Comparison of ENCODE assay signal across 10 mouse cellular contexts in genomic region chr10:80331636-80332524, GRCm38 (mm10). TPM values are rescaled to one million over a fixed set of nuclear protein-coding genes. Genes with fewer than 3 reads are reported as not detected.
A peak's percentile ranks its signal among the peaks of the same experiment; 100 is the strongest.
DNase-seq lines count a peak whose midpoint lies in the region; ATAC-seq lines count a peak whose summit lies in the region.
"Had no signal": no experiment of that assay in that cellular context is flagged by ENCODE, and none has a peak within 500 bp of the region (broad histone marks: within the 10 kb centered on the region; RNA-seq: fewer than 3 reads in every experiment).

No protein-coding gene starts in this region.

- no peak overlapping the region for H3K9ac ChIP-seq in lung, embryonic 15.5 days

- peak; percentile 79 for DNase-seq in cerebellum, adult 11-12 months
- DNase-seq in cerebellum, adult 11 months, result no peak
- DNase-seq in lung, postnatal 4 days, result no peak
- no peak for DNase-seq in layer of hippocampus, postnatal 25 days (ENCODE audit: extremely low spot score in 1 of 2, low spot score in 1 of 2)
- DNase-seq in frontal cortex, adult 2 months (ENCODE audit: extremely low spot score in 1 of 2, low spot score in 1 of 2), result no peak
- DNase-seq: gastrocnemius, postnatal 10 days had no signal

- peak overlapping the region; percentile 98 for H3K4me2 ChIP-seq in lung, embryonic 15.5 days

- peaks cover 30% of the 10 kb centered on the region for H3K4me1 ChIP-seq in lung, embryonic 15.5 days
- peaks cover 82% of the 10 kb centered on the region for H3K4me1 ChIP-seq in megakaryocyte, embryonic 14.5 days

- no peaks in the 10 kb centered on the region for H3K36me3 ChIP-seq in lung, embryonic 15.5 days
- H3K36me3 ChIP-seq in megakaryocyte, embryonic 14.5 days (replicated peaks; ENCODE audit: low read length), result peaks cover 25% of the 10 kb centered on the region

- 45% methylated on average over 10 of the region's 10 CpGs for WGBS in lung, embryonic 15.5 days

- H3K27ac ChIP-seq in lung, embryonic 15.5 days, result peak overlapping the region; percentile 43

- peaks cover 14% of the 10 kb centered on the region; the same call in 1 of the 2 replicates for H3K27me3 ChIP-seq in lung, embryonic 15.5 days
- H3K27me3 ChIP-seq in megakaryocyte, embryonic 14.5 days (replicated peaks), result peaks cover 47% of the 10 kb centered on the region

- ATAC-seq in lung, embryonic 15.5 days (ENCODE audit: borderline replicate concordance, extremely low read depth, low FRiP score, low TSS enrichment), result no peak
- peak; percentile 78 for ATAC-seq in erythroblast, adult 5-6 weeks (replicated peaks; ENCODE audit: low FRiP score, poor library complexity, severe bottlenecking)
- ATAC-seq: hindbrain, embryonic 16.5 days had no signal

- H3K9me3 ChIP-seq in lung, embryonic 15.5 days, result no peaks in the 10 kb centered on the region
- no peaks in the 10 kb centered on the region for H3K9me3 ChIP-seq in megakaryocyte, embryonic 14.5 days

- H3K4me3 ChIP-seq in lung, embryonic 15.5 days, result no peak overlapping the region
- peak overlapping the region; percentile 40 for H3K4me3 ChIP-seq in megakaryocyte, embryonic 14.5 days (replicated peaks)

RNA-seq across cellular contexts. Expression of gene Reep6, which starts 2.1 kb away (rescaled TPM):
- 13.8 and 14.2 TPM in 2 replicates for polyA plus RNA-seq in lung, embryonic 15.5 days (2015; fragmentation: Nextera tagmentation; extraction: Ambion mirVana)
- 1.7 and 6.0 TPM in 2 replicates for total RNA-seq in erythroblast, adult 5-6 weeks (2015; ENCODE audit: low replicate concordance)
- total RNA-seq in erythroblast, adult 5-6 weeks (2017; ENCODE audit: low replicate concordance), result 2.0 and 4.5 TPM in 2 replicates
- polyA plus RNA-seq in megakaryocyte, embryonic 14.5 days (2012; ENCODE audit: insufficient read depth, low replicate concordance), result 19.0 and 21.1 TPM in 2 replicates
- 10 to 100 TPM in 1 of 2 experiments, 1 to 10 TPM in 1; 9.7 to 10.6 TPM for total RNA-seq in layer of hippocampus, postnatal 25 days (2021)
- 4.9 and 6.0 TPM in 2 replicates for polyA plus RNA-seq in frontal cortex, adult 2 months (2012; rRNA removed)

RNA-seq across cellular contexts. Expression of gene Pcsk4, which starts 2.6 kb away (rescaled TPM):
- 3.4 and 4.0 TPM in 2 replicates for polyA plus RNA-seq in lung, embryonic 15.5 days (2015; fragmentation: Nextera tagmentation; extraction: Ambion mirVana)
- total RNA-seq in erythroblast, adult 5-6 weeks (2015; ENCODE audit: low replicate concordance), result 1.0 TPM in 1 of 2 replicates, not detected in the other
- total RNA-seq in erythroblast, adult 5-6 weeks (2017; ENCODE audit: low replicate concordance), result not detected in 2 replicates
- 15.1 and 26.0 TPM in 2 replicates for polyA plus RNA-seq in megakaryocyte, embryonic 14.5 days (2012; ENCODE audit: insufficient read depth, low replicate concordance)
- total RNA-seq in layer of hippocampus, postnatal 25 days (2021), result 1 to 10 TPM; 2.3 to 2.8 TPM
- 9.4 TPM in 2 replicates for polyA plus RNA-seq in frontal cortex, adult 2 months (2012; rRNA removed)

RNA-seq across cellular contexts. Expression of gene 2310011J03Rik, which starts 11.5 kb away (rescaled TPM):
- 47.7 and 51.9 TPM in 2 replicates for polyA plus RNA-seq in lung, embryonic 15.5 days (2015; fragmentation: Nextera tagmentation; extraction: Ambion mirVana)
- 6.1 and 12.7 TPM in 2 replicates for total RNA-seq in erythroblast, adult 5-6 weeks (2015; ENCODE audit: low replicate concordance)
- total RNA-seq in erythroblast, adult 5-6 weeks (2017; ENCODE audit: low replicate concordance), result 3.5 and 3.7 TPM in 2 replicates
- polyA plus RNA-seq in megakaryocyte, embryonic 14.5 days (2012; ENCODE audit: insufficient read depth, low replicate concordance), result 62.0 and 88.2 TPM in 2 replicates
- total RNA-seq in layer of hippocampus, postnatal 25 days (2021), result 10 to 100 TPM; 20.7 to 26.3 TPM
- polyA plus RNA-seq in frontal cortex, adult 2 months (2012; rRNA removed), result 41.6 and 44.3 TPM in 2 replicates

RNA-seq across cellular contexts. Expression of gene Adamtsl5, which starts 16.3 kb away (rescaled TPM):
- 2.5 and 3.4 TPM in 2 replicates for polyA plus RNA-seq in lung, embryonic 15.5 days (2015; fragmentation: Nextera tagmentation; extraction: Ambion mirVana)
- total RNA-seq in erythroblast, adult 5-6 weeks (2015; ENCODE audit: low replicate concordance), result 0.21 and 0.77 TPM in 2 replicates
- total RNA-seq in erythroblast, adult 5-6 weeks (2017; ENCODE audit: low replicate concordance), result 0.17 TPM in 1 of 2 replicates, not detected in the other
- 27.2 and 34.8 TPM in 2 replicates for polyA plus RNA-seq in megakaryocyte, embryonic 14.5 days (2012; ENCODE audit: insufficient read depth, low replicate concordance)
- 1 to 10 TPM; 3.8 to 5.5 TPM for total RNA-seq in layer of hippocampus, postnatal 25 days (2021)
- polyA plus RNA-seq in frontal cortex, adult 2 months (2012; rRNA removed), result 5.6 and 7.3 TPM in 2 replicates

RNA-seq across cellular contexts. Expression of gene Plk5, which starts 24.4 kb away (rescaled TPM):
- 0.74 and 1.0 TPM in 2 replicates for polyA plus RNA-seq in lung, embryonic 15.5 days (2015; fragmentation: Nextera tagmentation; extraction: Ambion mirVana)
- total RNA-seq in erythroblast, adult 5-6 weeks (2015; ENCODE audit: low replicate concordance), result not detected in 2 replicates
- total RNA-seq in erythroblast, adult 5-6 weeks (2017; ENCODE audit: low replicate concordance), result not detected in 2 replicates
- polyA plus RNA-seq in megakaryocyte, embryonic 14.5 days (2012; ENCODE audit: insufficient read depth, low replicate concordance), result not detected in 2 replicates
- total RNA-seq in layer of hippocampus, postnatal 25 days (2021), result 10 to 100 TPM; 14.6 to 16.9 TPM
- 24.9 and 33.3 TPM in 2 replicates for polyA plus RNA-seq in frontal cortex, adult 2 months (2012; rRNA removed)
- total RNA-seq: gastrocnemius, postnatal 10 days had no signal
